Comparison of ENCODE assay signal across 11 mouse cellular contexts in genomic region chr13:51258752-51259721, GRCm38 (mm10).
DNase-seq lines count a peak whose midpoint lies in the region; ATAC-seq and TF ChIP-seq lines count a peak whose summit lies in the region.
"Had no signal": no experiment of that assay in that cellular context is flagged by ENCODE, and none has a peak within 500 bp of the region (broad histone marks: within the 10 kb centered on the region; RNA-seq: fewer than 3 reads in every experiment).

No protein-coding gene starts in this region.

- peak; percentile 31 for DNase-seq in forebrain, embryonic 10.5 days (ENCODE audit: extremely low spot score, low spot score)
- DNase-seq in MN1 (ENCODE audit: low spot score) = peak; percentile 19
- peak; percentile 14 for DNase-seq in forebrain, embryonic 14.5 days (ENCODE audit: low spot score)
- DNase-seq in lung, postnatal 36 days = peak; percentile 22
- no peak for DNase-seq in cerebellum, adult 9-10 months
- DNase-seq in gastrocnemius, adult 2 months = no peak
- no peak for DNase-seq in adrenal gland, postnatal 36 days
- DNase-seq: cerebellum, postnatal 36 days; thymus, adult 18-20 months had no signal

- ATAC-seq in forebrain, embryonic 13.5 days = no peak
- no peak for ATAC-seq in forebrain, embryonic 14.5 days
- ATAC-seq: activated CD4-positive, CD25-positive, alpha-beta regulatory T cell, adult 4 months had no signal

- TF ChIP-seq CTCF in gastrocnemius, adult 2 months (IDR thresholded peaks at IDR 0.05) = no peak

- peak overlapping the region; percentile 78 for H3K27ac ChIP-seq in forebrain, embryonic 10.5 days
- H3K27ac ChIP-seq in forebrain, embryonic 13.5 days = no peak overlapping the region
- H3K27ac ChIP-seq in forebrain, embryonic 14.5 days (ENCODE audit: low read depth, low read length) = no peak overlapping the region
- no peak overlapping the region for H3K27ac ChIP-seq in gastrocnemius, adult 2 months

- no peak overlapping the region for H3K9ac ChIP-seq in forebrain, embryonic 13.5 days
- H3K9ac ChIP-seq in forebrain, embryonic 14.5 days (ENCODE audit: low read length) = no peak overlapping the region

- H3K4me2 ChIP-seq in forebrain, embryonic 13.5 days = no peak overlapping the region
- H3K4me2 ChIP-seq in forebrain, embryonic 14.5 days (ENCODE audit: low read length) = no peak overlapping the region

- H3K9me3 ChIP-seq in forebrain, embryonic 10.5 days = peaks cover 6% of the 10 kb centered on the region; the same call in 1 of the 2 replicates
- no peaks in the 10 kb centered on the region for H3K9me3 ChIP-seq in forebrain, embryonic 13.5 days (replicated peaks)
- H3K9me3 ChIP-seq in forebrain, embryonic 14.5 days (replicated peaks; ENCODE audit: control insufficient read depth, low read length) = no peaks in the 10 kb centered on the region

- H3K36me3 ChIP-seq in forebrain, embryonic 10.5 days (replicated peaks) = no peaks in the 10 kb centered on the region
- no peaks in the 10 kb centered on the region for H3K36me3 ChIP-seq in forebrain, embryonic 13.5 days (ENCODE audit: poor library complexity, severe bottlenecking)
- H3K36me3 ChIP-seq in forebrain, embryonic 14.5 days (ENCODE audit: control insufficient read depth, insufficient read depth, low read length) = no peaks in the 10 kb centered on the region

- no peak overlapping the region for H3K4me3 ChIP-seq in forebrain, embryonic 10.5 days
- no peak overlapping the region for H3K4me3 ChIP-seq in forebrain, embryonic 13.5 days
- no peak overlapping the region for H3K4me3 ChIP-seq in forebrain, embryonic 14.5 days (ENCODE audit: low read depth, low read length)
- no peak overlapping the region for H3K4me3 ChIP-seq in gastrocnemius, adult 2 months

- H3K27me3 ChIP-seq in forebrain, embryonic 10.5 days (ENCODE audit: poor library complexity, severe bottlenecking) = no peaks in the 10 kb centered on the region
- H3K27me3 ChIP-seq in forebrain, embryonic 13.5 days = no peaks in the 10 kb centered on the region
- no peaks in the 10 kb centered on the region for H3K27me3 ChIP-seq in forebrain, embryonic 14.5 days (replicated peaks; ENCODE audit: control insufficient read depth, insufficient read depth, low read length)

- WGBS in forebrain, embryonic 10.5 days = 51% methylated on average over 13 of the region's 13 CpGs
- WGBS in forebrain, embryonic 13.5 days = 50% methylated on average over 13 of the region's 13 CpGs
- WGBS in forebrain, embryonic 14.5 days = 45% methylated on average over 13 of the region's 13 CpGs

- H3K4me1 ChIP-seq in forebrain, embryonic 10.5 days = peaks cover 46% of the 10 kb centered on the region
- H3K4me1 ChIP-seq in forebrain, embryonic 13.5 days = peaks cover 11% of the 10 kb centered on the region
- H3K4me1 ChIP-seq in forebrain, embryonic 14.5 days (ENCODE audit: control insufficient read depth, insufficient read depth, low read length) = no peaks in the 10 kb centered on the region

- intact Hi-C loops in gastrocnemius, adult 2 months (cut with DNase I) = no loop called here

Comparison
In these comparisons a context has a peak if more than half of its experiments do, and no peak if none do; other contexts are left out.
1. DNase-seq: peak in forebrain, embryonic 10.5 days (single experiment), MN1 (single experiment), forebrain, embryonic 14.5 days (single experiment) and lung, postnatal 36 days (single experiment); none in cerebellum, adult 9-10 months (single experiment), gastrocnemius, adult 2 months (single experiment) and adrenal gland, postnatal 36 days (0 of 2).